8 mouse cellular contexts compared by ENCODE assay signal in the genomic region with DNA sequence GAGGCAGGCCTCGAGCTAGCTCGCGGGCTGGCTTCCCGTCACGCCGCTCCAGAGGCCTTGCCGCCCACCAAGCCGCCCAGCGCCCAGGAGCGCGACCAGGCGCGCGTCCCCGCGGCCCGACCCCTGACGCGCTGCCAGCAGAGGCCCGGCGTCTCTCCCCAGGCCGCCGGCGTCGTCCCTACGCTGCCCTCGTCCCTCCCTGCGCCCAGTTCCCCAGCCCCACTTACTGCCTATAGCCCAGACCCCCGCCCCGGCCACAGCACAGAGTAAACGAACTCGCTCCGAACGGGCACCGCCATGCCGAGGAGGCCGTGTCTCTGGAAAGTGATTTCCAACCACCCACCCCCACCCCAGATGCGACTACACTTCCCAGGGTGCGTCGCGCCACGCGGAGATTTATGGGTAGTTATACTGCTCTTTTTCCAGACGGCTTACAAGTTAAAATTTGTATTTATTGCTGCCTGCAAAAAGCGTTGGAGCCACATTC. TPM values are rescaled to one million over a fixed set of nuclear protein-coding genes. Genes with fewer than 3 reads are reported as not detected.
DNase-seq lines count a peak whose midpoint lies in the region; ATAC-seq and TF ChIP-seq lines count a peak whose summit lies in the region.

A gene (minus strand): TSS at position 341 of the 487 bp plus-strand sequence.

- peaks cover 21% of the 10 kb centered on the region for H3K4me1 ChIP-seq in forebrain, embryonic 15.5 days
- H3K4me1 ChIP-seq in lung, adult 2 months (ENCODE audit: control insufficient read depth, insufficient read depth, low read length) = no peaks in the 10 kb centered on the region; the same call in 1 of the 2 replicates
- peaks cover 3% of the 10 kb centered on the region; the same call in 1 of the 2 replicates for H3K4me1 ChIP-seq in olfactory bulb, adult 2 months (ENCODE audit: control insufficient read depth, insufficient read depth, low read length)
- H3K4me1 ChIP-seq in thymus, adult 2 months (replicated peaks; ENCODE audit: control insufficient read depth, insufficient read depth, low read length) = no peaks in the 10 kb centered on the region

- DNase-seq in ES-CJ7 (ENCODE audit: low read depth, low spot score) = peak; percentile 82
- DNase-seq in cerebellum, adult 11 months = peak; percentile 55
- DNase-seq in heart, postnatal 25 days (ENCODE audit: low spot score) = peak; percentile 65
- peak; percentile 68 to 86 for DNase-seq in layer of hippocampus, adult 18-20 months (ENCODE audit: low spot score in 2 of 2)
- peak; percentile 79 for DNase-seq in lung, adult 2 months
- peak; percentile 80 for DNase-seq in thymus, adult 2 months

- H3K4me3 ChIP-seq in forebrain, embryonic 15.5 days = peak within 1 kb of the TSS; percentile 82
- H3K4me3 ChIP-seq in lung, adult 2 months (replicated peaks; ENCODE audit: extremely low read depth, low read depth, low read length) = peak within 1 kb of the TSS; percentile 89
- H3K4me3 ChIP-seq in olfactory bulb, adult 2 months (ENCODE audit: insufficient read depth, low read depth, low read length) = peak within 1 kb of the TSS; percentile 69
- H3K4me3 ChIP-seq in thymus, adult 2 months (ENCODE audit: control insufficient read depth, insufficient read depth, low read length) = peak within 1 kb of the TSS; percentile 72

- peak within 1 kb of the TSS; percentile 92 for H3K9ac ChIP-seq in forebrain, embryonic 15.5 days (replicated peaks)

- intact Hi-C loops in heart, postnatal 25 days (cut with DNase I) = loop anchor here (5.0 kb wide), 1 partner anchor 269 kb away; a partner anchor contains a TSS

- H3K9me3 ChIP-seq in forebrain, embryonic 15.5 days = no peaks in the 10 kb centered on the region

- H3K36me3 ChIP-seq in forebrain, embryonic 15.5 days = no peaks in the 10 kb centered on the region; the same call in 1 of the 2 replicates
- H3K36me3 ChIP-seq in thymus, adult 2 months (ENCODE audit: control insufficient read depth, insufficient read depth, low read length) = no peaks in the 10 kb centered on the region

- no peaks in the 10 kb centered on the region for H3K27me3 ChIP-seq in forebrain, embryonic 15.5 days
- no peaks in the 10 kb centered on the region for H3K27me3 ChIP-seq in thymus, adult 2 months (ENCODE audit: control insufficient read depth, insufficient read depth, low read length)

- H3K27ac ChIP-seq in forebrain, embryonic 15.5 days (replicated peaks) = peak within 1 kb of the TSS; percentile 94
- peak within 1 kb of the TSS; percentile 84 for H3K27ac ChIP-seq in olfactory bulb, adult 2 months (ENCODE audit: insufficient read depth, low read depth, low read length)
- H3K27ac ChIP-seq in thymus, adult 2 months (ENCODE audit: control insufficient read depth, insufficient read depth, low read length) = no peak within 1 kb of the TSS

- TF ChIP-seq POLR2A in lung, adult 2 months (IDR thresholded peaks at IDR 0.05; ENCODE audit: borderline replicate concordance, extremely low read depth, low read depth, low read length) = peak; percentile 59; the same call in 1 of the 2 replicates
- TF ChIP-seq POLR2A in olfactory bulb, adult 2 months (IDR thresholded peaks at IDR 0.05; ENCODE audit: insufficient read depth, low read depth, low read length) = no peak
- TF ChIP-seq POLR2A in thymus, adult 2 months (IDR thresholded peaks at IDR 0.05; ENCODE audit: control insufficient read depth, extremely low read depth, insufficient read depth, low read length, poor library complexity) = peak; percentile 48; the same call in 1 of the 2 replicates

- H3K4me2 ChIP-seq in forebrain, embryonic 15.5 days (replicated peaks) = peak within 1 kb of the TSS; percentile 63

- peak; percentile 98 for ATAC-seq in forebrain, embryonic 15.5 days (replicated peaks)

- TF ChIP-seq CTCF in lung, adult 2 months (IDR thresholded peaks at IDR 0.05; ENCODE audit: insufficient read depth, low read length) = no peak
- no peak for TF ChIP-seq CTCF in olfactory bulb, adult 2 months (IDR thresholded peaks at IDR 0.05; ENCODE audit: insufficient read depth, low read depth, low read length)
- TF ChIP-seq CTCF in thymus, adult 2 months (IDR thresholded peaks at IDR 0.05; ENCODE audit: borderline replicate concordance, control insufficient read depth, extremely low read depth, insufficient read depth, low read length, poor library complexity) = 0 out of 2 replicates have a peak, but pooled peaks have one; percentile 13

- under 1% methylated on average over 42 of the region's 45 CpGs for WGBS in forebrain, embryonic 15.5 days
- WGBS in lung, adult 2 months = under 1% methylated on average over 45 of the region's 45 CpGs
- under 1% methylated on average over 45 of the region's 45 CpGs for WGBS in olfactory bulb, adult 2 months
- whole genome bisulfite sequencing in thymus, adult 2 months = under 1% methylated on average over 45 of the region's 45 CpGs

RNA-seq across cellular contexts. Expression of the gene that starts here (rescaled TPM):
- polyA plus RNA-seq in forebrain, embryonic 15.5 days (2015; fragmentation: Nextera tagmentation; extraction: Ambion mirVana) = 26.7 and 27.2 TPM in 2 replicates
- 10 to 100 TPM; 16.1 to 19.4 TPM for total RNA-seq in heart, postnatal 25 days (2021)
- 10 to 100 TPM; 18.4 to 19.8 TPM for total RNA-seq in layer of hippocampus, adult 18-20 months (2021)
- polyA plus RNA-seq in lung, adult 2 months (2012; rRNA removed) = 6.3 and 9.9 TPM in 2 replicates
- not detected in 2 replicates for polyA plus RNA-seq in olfactory bulb, adult 2 months (2012; ENCODE audit: insufficient read depth, insufficient read length, low replicate concordance, missing spikeins)
- 6.3 and 7.5 TPM in 2 replicates for polyA plus RNA-seq in thymus, adult 2 months (2012; rRNA removed)
